Mouse (Mus musculus) heart, adult 2 months (tissue): Measurements from ENCODE around the gene Gm4559.

Experiments
- CTCF ChIP-seq: fragments of 200-600 bp; IDR thresholded peaks from 2 replicates; pipeline ENCODE4 v1.8.1; 2022; ENCODE audit warnings: antibody characterized with exemption, mild to moderate bottlenecking, moderate library complexity
- EP300 ChIP-seq: fragments of 200-500 bp; IDR thresholded peaks from 2 replicates; pipeline ENCODE4 v1.6.1; 2011; ENCODE audit warnings: low read depth, low read length, control low read depth; ENCODE audit not compliant: insufficient read depth

GRCm38 (mm10) chr7:142319124-142319523, 45.0 kb upstream of the Gm4559 start:
- TF ChIP-seq CTCF (no peak), EP300 (no peak)
